Mouse (Mus musculus) lung, postnatal 14 days (tissue): ENCODE results near the gene Gm11568.
"Not testable (repeated sequence)": the region's sequence is repeated elsewhere in the genome, so short reads cannot be mapped to it uniquely, and the experiment has no call there.

Experiments
- DNase-seq: peaks from one replicate; pipeline ENCODE4 v3.0.0; 2021

Gene Gm11568

DNA sequence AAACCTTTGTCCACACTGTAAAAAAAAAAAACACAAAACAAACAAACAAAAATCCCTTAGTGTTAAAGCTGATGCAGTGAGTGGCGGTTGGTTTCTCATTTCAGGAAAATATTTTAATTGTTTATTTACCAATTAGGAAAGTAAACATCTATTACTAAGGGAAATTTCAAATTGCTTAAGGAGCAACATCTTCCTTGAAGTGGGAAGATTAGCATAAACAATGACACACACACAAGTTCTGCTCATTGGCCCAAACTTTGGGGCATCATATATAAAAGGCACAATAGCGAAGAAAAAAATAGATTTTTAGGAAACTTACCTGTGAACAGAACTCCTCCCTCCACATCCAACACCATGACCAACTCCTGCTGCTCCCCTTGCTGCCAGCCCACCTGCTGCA is at the start of gene Gm11568:
Gm11568 (plus strand) TSS at position 301 of the 400 bp plus-strand sequence.
- DNase-seq = no peak

DNA sequence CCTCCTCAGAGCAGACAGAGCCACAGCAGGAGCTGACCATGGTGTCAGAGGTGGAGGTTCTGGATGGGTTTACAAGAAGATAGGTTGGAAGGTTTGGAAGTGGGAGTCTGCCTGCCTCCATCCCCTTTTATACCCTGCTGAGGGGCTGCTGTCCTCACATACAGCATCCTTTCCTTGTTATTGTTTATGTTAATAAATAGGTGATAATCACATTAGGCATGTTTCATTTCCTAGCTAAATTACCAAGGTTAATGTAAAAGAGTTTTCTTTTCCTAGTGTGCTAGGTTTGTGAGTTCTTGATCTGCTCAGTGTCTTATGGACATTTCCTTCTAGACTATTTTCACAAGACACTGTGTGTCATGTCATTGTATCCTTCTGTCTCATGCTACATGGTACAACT is 47.9 kb upstream of the Gm11568 start, which contains the start of gene Krtap4-13:
Krtap4-13 (minus strand) TSS at position 101 of the 400 bp plus-strand sequence.
- not testable (repeated sequence) for DNase-seq

DNA sequence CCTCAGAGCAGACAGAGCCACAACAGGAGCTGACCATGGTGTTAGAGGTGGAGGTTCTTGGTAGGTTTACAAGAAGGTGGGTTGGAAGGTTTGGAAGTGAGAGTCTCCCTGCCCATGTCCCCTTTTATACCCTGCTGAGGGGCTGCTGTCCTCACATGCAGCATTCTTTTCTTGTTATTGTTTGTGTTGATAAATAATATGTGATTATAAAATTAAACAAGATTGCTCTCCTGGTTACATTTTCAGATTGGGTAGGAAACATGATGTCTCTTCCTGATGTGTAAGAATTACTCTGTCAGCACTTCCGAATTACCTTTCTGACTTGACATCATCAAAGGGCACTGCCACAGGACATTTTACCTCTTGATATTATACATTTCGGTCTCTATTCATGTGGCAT is 42.2 kb upstream of the Gm11568 start, which contains the start of gene Gm11564:
Gm11564 (minus strand) TSS at position 101 of the 400 bp plus-strand sequence.
- DNase-seq = not testable (repeated sequence)

DNA sequence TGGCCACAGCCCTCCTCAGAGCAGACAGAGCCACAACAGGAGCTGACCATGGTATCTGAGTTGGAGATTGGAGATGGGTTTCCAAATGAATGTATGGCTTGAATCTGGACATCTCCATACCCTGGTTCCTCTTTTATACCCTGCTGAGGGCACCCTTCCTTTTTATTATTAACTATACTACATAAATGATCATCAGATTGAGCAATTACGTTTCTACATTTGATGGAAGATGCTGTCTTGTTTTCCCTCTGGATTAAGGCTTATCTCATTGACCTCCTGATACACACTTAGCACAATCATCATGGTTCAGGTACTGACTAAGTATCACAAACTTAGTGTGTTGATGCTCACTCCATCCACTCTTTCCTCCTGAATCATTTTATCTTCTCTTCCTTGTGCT is 19.8 kb upstream of the Gm11568 start, which contains the start of gene 2300003K06Rik:
2300003K06Rik (minus strand) TSS at position 101 of the 400 bp plus-strand sequence.
- DNase-seq = no peak

DNA sequence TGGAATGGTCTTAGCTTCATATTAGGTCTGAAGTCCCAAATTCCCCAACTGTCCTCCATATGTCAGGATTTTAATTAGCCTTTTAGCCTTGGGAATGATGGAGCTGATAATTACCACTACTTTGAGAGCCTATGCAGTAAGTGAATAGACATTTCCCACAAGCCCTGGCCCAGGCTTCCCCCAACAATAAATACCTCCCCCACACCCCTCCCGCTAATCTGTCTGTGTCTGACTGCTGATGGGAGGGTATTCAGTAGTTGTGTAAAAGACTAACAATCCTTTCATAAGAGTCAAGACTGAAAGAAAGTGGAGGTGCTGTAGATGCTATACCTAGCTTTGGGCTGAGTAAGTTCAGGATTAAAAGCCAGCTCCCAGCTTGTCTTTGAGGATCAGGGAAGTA is 15.5 kb upstream of the Gm11568 start:
- DNase-seq = no peak

DNA sequence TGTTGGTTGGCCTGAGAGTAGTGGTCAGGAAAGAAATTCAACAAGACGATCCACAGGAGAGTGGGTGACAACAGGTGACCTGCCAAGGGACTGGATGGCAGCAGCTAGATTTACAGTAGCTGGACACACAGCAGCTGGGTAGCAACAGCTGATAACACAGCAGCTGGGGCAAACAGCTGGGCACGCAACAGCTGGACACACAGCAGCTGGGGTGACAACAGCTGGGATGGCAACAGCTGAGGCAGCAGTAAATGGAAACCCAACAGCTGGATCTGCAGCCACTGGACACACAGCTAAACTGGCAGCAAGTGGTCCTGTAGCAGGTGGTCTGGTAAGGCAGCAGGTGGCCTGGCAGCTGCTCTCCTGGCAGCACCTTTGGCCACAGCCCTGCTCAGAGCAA is 11.0 kb upstream of the Gm11568 start:
- DNase-seq = no peak

DNA sequence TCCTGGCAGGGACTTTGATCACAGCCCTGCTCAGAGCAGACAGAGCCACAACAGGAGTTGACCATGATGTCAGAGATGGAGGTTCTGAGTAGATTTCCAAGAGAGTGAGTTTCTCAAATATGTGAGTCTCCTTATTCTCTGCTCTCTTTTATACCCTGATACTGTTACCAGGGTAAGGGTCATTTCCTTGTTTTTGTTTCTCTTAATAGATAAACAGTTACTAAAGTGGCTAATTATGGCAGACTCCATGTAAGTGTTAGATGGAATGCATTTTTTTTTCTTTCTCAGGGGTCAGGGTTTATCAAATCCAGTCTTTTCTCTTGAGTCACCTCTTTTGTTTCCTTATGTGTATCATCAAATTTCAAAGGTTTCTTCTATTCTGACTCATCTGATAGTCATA is 6.2 kb upstream of the Gm11568 start, which contains the start of gene Krtap4-16:
Krtap4-16 (minus strand) TSS at position 101 of the 400 bp plus-strand sequence.
- no peak for DNase-seq

DNA sequence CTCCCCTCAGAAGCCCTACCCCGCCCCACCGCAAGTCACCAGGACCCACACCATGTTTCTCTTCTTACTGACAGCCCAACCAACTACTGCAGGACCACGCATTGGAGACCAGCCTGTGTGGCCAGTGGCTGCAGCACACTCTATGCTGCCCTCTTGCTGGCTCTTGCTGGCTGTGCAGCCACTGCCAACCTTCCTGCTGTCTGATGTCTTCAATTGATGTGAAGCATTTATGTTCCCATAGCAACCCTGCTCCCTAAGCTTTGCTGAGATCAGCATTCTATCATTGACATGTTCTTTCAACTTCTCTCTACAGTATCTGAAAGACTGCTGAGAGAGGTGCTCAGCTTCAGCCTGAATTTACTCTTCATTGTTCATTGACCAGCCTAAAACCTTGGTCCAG is 3.6 kb upstream of the Gm11568 start:
- DNase-seq = no peak

DNA sequence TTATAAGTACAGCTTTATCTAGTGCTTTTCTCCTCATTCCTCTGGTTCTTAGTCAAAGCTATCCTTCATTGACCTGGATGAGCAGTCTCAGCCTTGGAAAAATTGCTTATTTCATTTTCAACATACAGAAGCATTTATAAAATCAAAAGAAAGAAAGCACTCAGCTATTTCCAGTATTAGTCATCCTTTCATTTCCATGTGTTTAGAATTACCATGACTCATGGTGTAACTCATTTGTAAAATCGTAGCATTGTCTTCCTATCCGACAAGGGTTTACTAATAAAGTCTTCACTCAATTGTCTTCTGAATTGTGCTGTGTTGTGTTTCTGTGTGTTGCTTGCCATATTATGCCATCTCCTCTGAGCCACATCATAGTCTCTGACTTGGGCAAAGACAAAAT is 1.0 kb downstream of the Gm11568 start:
- no peak for DNase-seq

DNA sequence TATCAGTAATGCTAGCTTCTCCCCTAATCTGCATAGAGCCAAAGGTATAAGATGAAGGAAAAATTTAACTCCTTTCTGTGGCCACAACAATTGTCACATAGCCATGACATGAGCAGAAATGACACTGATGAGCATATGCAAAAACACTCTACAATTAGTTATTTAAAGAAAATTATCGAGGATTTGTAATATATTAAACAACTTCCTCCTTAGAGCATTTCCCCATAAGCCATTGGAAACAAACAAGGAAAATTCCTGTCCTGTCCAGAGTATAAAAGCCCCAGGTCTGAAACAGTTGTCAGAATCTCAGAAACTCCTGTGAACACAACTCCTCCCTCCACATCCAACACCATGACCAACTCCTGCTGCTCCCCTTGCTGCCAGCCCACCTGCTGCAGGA is 6.5 kb downstream of the Gm11568 start, which contains the start of gene Gm11559:
Gm11559 (plus strand) TSS at position 301 of the 400 bp plus-strand sequence.
- DNase-seq = not testable (repeated sequence)

DNA sequence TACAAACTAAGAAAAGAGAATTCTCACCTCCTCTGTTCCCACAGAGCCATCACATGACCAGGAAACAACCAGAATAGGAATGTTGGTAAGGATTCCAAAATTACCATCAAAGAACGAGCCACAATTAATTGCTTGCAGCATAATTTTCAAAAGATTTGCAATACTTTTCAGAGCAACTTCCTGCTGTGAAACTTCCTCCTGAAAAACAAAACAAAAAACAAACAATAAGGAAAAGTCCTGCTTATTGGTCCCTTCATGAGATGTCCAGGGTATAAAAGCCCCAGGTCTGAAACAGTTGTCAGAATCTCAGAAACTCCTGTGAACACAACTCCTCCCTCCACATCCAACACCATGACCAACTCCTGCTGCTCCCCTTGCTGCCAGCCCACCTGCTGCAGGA is 15.4 kb downstream of the Gm11568 start, which contains the start of gene Krtap9-1:
Krtap9-1 (plus strand) TSS at position 301 of the 400 bp plus-strand sequence.
- DNase-seq = not testable (repeated sequence)

DNA sequence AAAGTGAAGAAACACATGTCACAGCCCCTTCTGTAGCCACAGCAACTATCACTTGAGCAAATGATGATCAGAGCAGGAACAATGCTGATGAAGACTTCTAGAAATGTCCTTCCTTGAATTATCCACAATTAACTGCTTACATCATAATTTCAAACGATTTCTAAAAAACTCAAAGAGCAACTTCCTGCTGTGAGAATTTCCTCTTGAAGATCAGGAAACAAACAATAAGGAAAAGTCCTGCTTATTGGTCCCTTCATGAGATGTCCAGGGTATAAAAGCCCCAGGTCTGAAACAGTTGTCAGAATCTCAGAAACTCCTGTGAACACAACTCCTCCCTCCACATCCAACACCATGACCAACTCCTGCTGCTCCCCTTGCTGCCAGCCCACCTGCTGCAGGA is 21.2 kb downstream of the Gm11568 start, which contains the start of gene Gm11567:
Gm11567 (plus strand) TSS at position 301 of the 400 bp plus-strand sequence.
- not testable (repeated sequence) for DNase-seq

DNA sequence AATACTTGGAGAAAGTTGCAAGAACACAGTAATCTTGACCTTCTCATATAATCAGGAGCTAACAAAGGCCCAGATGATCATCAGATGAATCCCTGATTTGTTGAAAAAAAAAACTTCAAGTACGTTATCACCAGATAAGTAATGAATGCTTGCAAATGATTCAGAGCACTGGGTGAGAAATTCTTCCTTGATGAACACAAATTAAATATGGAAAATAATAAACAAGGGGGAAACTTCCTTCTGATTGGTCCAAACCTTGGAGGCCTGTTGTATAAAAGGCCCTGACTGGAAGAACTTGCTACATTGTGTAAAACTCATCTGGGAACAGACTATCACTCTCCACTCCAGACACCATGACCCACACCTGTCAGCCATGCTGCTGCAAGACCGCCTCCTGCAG is 49.9 kb downstream of the Gm11568 start, which contains the start of gene Krtap31-1:
Krtap31-1 (plus strand) TSS at position 301 of the 400 bp plus-strand sequence.
- no peak for DNase-seq
